Mouse (Mus musculus): ENCODE results near the gene Pcbp4.

Pcbp4 gene

GRCm38 (mm10) chr9:106453271-106454070 lies at the start of gene Pcbp4:
Pcbp4 (plus strand) TSS chr9:106453291.
- DNase-seq: peak; percentile 83 to 84

GRCm38 (mm10) chr9:106405275-106405674 lies 47.8 kb upstream of the Pcbp4 start:
- DNase-seq: peak; percentile 88 to 89

- DNase-seq: no peak
These were observed 46.5 kb upstream of the Pcbp4 start for GRCm38 (mm10) chr9:106406443-106407078.

GRCm38 (mm10) chr9:106409096-106409495 lies 44.0 kb upstream of the Pcbp4 start:
- no peak for DNase-seq

- DNase-seq: no peak
These were observed 42.9 kb upstream of the Pcbp4 start for GRCm38 (mm10) chr9:106410086-106410650.

- no peak for DNase-seq
These were observed 41.9 kb upstream of the Pcbp4 start for GRCm38 (mm10) chr9:106411091-106411594.

- DNase-seq: no peak
These were observed 41.4 kb upstream of the Pcbp4 start for GRCm38 (mm10) chr9:106411729-106412128.

GRCm38 (mm10) chr9:106412210-106412609 lies 40.9 kb upstream of the Pcbp4 start:
- DNase-seq: no peak

GRCm38 (mm10) chr9:106413606-106414005 lies 39.5 kb upstream of the Pcbp4 start:
- peak in 1 of 2 experiments; percentile 1 for DNase-seq

- DNase-seq: no peak
These were observed 36.3 kb upstream of the Pcbp4 start for GRCm38 (mm10) chr9:106416826-106417225.

- peak; percentile 93 for DNase-seq
These were observed 35.1 kb upstream of the Pcbp4 start for GRCm38 (mm10) chr9:106417841-106418625.

GRCm38 (mm10) chr9:106420608-106421007 lies 32.5 kb upstream of the Pcbp4 start:
- no peak for DNase-seq

- no peak for DNase-seq
These were observed 31.8 kb upstream of the Pcbp4 start for GRCm38 (mm10) chr9:106421033-106421864.

- DNase-seq: peak; percentile 94 to 98
These were observed 31.3 kb upstream of the Pcbp4 start for GRCm38 (mm10) chr9:106421865-106422160.

- no peak for DNase-seq
These were observed 24.3 kb upstream of the Pcbp4 start for GRCm38 (mm10) chr9:106428719-106429220.

GRCm38 (mm10) chr9:106429221-106430014 lies 23.7 kb upstream of the Pcbp4 start, which contains the start of gene Rpl29:
Rpl29 (plus strand) TSS chr9:106429454.
- peak; percentile 97 for DNase-seq

- DNase-seq: no peak
These were observed 23.2 kb upstream of the Pcbp4 start for GRCm38 (mm10) chr9:106430015-106430264.

- no peak for DNase-seq
These were observed 19.7 kb upstream of the Pcbp4 start for GRCm38 (mm10) chr9:106433389-106433788.

- no peak for DNase-seq
These were observed 16.5 kb upstream of the Pcbp4 start for GRCm38 (mm10) chr9:106436566-106436965.

- DNase-seq: no peak
These were observed 10.4 kb upstream of the Pcbp4 start for GRCm38 (mm10) chr9:106442680-106443079.

GRCm38 (mm10) chr9:106444836-106445235 lies 8.3 kb upstream of the Pcbp4 start:
- no peak for DNase-seq

All from cerebellum, postnatal 10 days (tissue).